Mouse (Mus musculus): ENCODE data around the gene Naa30.

The Naa30 gene

DNA sequence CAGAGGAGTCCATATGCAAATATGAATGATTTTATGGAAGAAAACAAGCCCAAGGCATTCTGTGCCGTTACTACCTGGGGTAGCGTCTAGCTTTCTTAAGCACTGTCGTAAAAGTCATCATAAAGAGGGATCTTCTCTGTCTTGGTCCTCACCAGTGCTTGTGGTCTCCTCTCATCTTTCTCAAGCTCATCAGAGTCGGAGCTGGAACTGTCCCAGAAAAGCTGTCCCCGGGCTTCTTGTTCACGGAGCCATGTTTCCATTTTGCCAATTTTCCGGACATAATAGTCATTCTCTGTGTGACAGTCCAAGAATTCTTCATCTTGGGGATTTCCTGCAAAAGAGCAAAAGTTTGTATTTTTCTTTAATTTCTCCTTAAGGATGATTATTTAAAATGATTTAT lies 54.4 kb downstream of the Naa30 start:
- DNase-seq (ENCODE audit: low spot score in 2 of 2) = no peak

- no peak for DNase-seq (ENCODE audit: low spot score in 2 of 2)
Measured at GRCm38 (mm10) chr14:49226986-49227385, 55.0 kb downstream of the Naa30 start.

DNA sequence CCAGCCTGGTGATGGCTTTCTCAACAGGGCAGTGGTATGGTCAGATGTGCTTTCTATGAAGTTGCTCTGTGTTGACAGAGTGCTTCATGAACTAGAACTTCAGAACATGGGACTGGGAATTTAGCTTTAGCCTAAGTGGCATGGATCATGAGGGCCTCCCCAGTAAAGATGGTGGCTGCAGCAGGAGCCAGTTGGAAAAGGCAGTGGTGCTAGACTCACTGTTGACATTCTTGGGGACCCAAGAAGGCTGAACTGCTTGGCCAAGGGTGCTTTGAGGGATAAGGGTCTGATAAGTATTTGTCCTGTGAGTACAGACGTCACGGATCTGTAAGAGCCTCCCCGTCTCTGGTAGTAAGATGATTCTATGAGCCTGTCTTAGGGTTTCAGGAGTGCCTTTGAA lies 59.8 kb downstream of the Naa30 start:
- no peak for DNase-seq (ENCODE audit: low spot score in 2 of 2)

GRCm38 (mm10) chr14:49234788-49235515 lies 62.9 kb downstream of the Naa30 start:
- DNase-seq (ENCODE audit: low spot score in 2 of 2) = peak in 1 of 2 experiments; percentile 6

- peak in 1 of 2 experiments; percentile 18 for DNase-seq (ENCODE audit: low spot score in 2 of 2)
Measured at GRCm38 (mm10) chr14:49238206-49238605, 66.2 kb downstream of the Naa30 start.
